In the genomic region with DNA sequence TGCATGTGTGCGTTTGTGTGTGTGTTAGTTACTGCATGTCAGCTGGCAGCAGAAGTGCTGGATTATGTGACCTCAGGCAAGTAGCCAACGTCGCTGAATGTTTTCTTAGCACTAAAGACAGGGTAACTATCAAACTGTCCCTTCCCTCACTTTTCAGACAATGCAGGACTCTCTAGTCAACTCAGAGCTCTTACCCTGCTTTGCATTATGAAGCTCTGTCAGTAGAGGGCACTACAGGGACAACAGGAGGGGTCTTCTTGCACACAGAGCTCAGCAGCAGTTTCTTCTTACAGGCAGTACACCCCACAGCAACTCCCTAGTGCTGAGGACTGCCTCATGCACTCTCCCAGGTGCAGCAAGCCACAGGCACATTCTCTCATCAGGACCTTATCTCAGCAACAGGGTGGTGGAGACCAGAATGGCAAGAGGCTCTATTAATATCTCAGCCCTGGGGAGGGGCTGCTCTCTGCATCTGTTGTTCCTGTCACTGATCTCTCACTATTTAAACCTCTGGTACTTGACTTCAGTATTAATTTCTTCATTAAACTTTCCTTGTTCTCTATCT, we compare ENCODE assay signal across 8 mouse cellular contexts. TPM values are rescaled to one million over a fixed set of nuclear protein-coding genes. Genes with fewer than 3 reads are reported as not detected.
DNase-seq lines count a peak whose midpoint lies in the region; ATAC-seq and TF ChIP-seq lines count a peak whose summit lies in the region.

No protein-coding gene starts in this region.

- no peaks in the 10 kb centered on the region for H3K4me1 ChIP-seq in limb, embryonic 13.5 days
- H3K4me1 ChIP-seq in limb, embryonic 10.5 days: no peaks in the 10 kb centered on the region
- H3K4me1 ChIP-seq in heart, embryonic 16.5 days (ENCODE audit: control insufficient read depth, insufficient read depth, low read length): peaks cover 19% of the 10 kb centered on the region
- no peaks in the 10 kb centered on the region for H3K4me1 ChIP-seq in stomach, postnatal 0 days (replicated peaks; ENCODE audit: control insufficient read depth, insufficient read depth)

- no peak overlapping the region for H3K27ac ChIP-seq in limb, embryonic 13.5 days
- H3K27ac ChIP-seq in limb, embryonic 10.5 days: no peak overlapping the region
- peak overlapping the region; percentile 85 for H3K27ac ChIP-seq in heart, embryonic 16.5 days (ENCODE audit: low read length)
- H3K27ac ChIP-seq in stomach, postnatal 0 days (replicated peaks): no peak overlapping the region

- no peak overlapping the region for H3K4me2 ChIP-seq in limb, embryonic 13.5 days (replicated peaks)
- H3K4me2 ChIP-seq in heart, embryonic 16.5 days (ENCODE audit: low read depth, low read length): no peak overlapping the region
- H3K4me2 ChIP-seq in stomach, postnatal 0 days (replicated peaks; ENCODE audit: low read depth): no peak overlapping the region

- no peaks in the 10 kb centered on the region for H3K9me3 ChIP-seq in limb, embryonic 13.5 days
- H3K9me3 ChIP-seq in limb, embryonic 10.5 days (replicated peaks): no peaks in the 10 kb centered on the region
- no peaks in the 10 kb centered on the region for H3K9me3 ChIP-seq in heart, embryonic 16.5 days (replicated peaks; ENCODE audit: control insufficient read depth, low read length)
- H3K9me3 ChIP-seq in stomach, postnatal 0 days (ENCODE audit: control insufficient read depth, low read length): no peaks in the 10 kb centered on the region

- peak; percentile 32 for DNase-seq in CD4-positive, CD25-positive, alpha-beta regulatory T cell, adult 2 months (ENCODE audit: low read depth, low spot score)
- DNase-seq in limb, embryonic 10.5 days (ENCODE audit: low spot score): no peak
- no peak for DNase-seq in stomach, postnatal 0 days (ENCODE audit: low spot score)
- no peak for DNase-seq in spleen, postnatal 4 days (ENCODE audit: low spot score in 2 of 2)
- DNase-seq in cerebellum, adult 9-10 months: no peak

- no peak overlapping the region for H3K4me3 ChIP-seq in limb, embryonic 13.5 days
- no peak overlapping the region for H3K4me3 ChIP-seq in limb, embryonic 10.5 days
- H3K4me3 ChIP-seq in heart, embryonic 16.5 days (ENCODE audit: low read length): no peak overlapping the region
- no peak overlapping the region for H3K4me3 ChIP-seq in stomach, postnatal 0 days (ENCODE audit: low read depth, low read length)

- H3K27me3 ChIP-seq in limb, embryonic 13.5 days: no peaks in the 10 kb centered on the region
- no peaks in the 10 kb centered on the region for H3K27me3 ChIP-seq in limb, embryonic 10.5 days (ENCODE audit: low read depth, poor library complexity, severe bottlenecking)
- no peaks in the 10 kb centered on the region for H3K27me3 ChIP-seq in heart, embryonic 16.5 days (ENCODE audit: control insufficient read depth, insufficient read depth, low read length)
- H3K27me3 ChIP-seq in stomach, postnatal 0 days (ENCODE audit: control insufficient read depth, insufficient read depth, low read length): no peaks in the 10 kb centered on the region

- 84% methylated on average over 3 of the region's 3 CpGs for WGBS in limb, embryonic 13.5 days
- WGBS in limb, embryonic 10.5 days: 90% methylated on average over 3 of the region's 3 CpGs
- WGBS in heart, embryonic 16.5 days: 41% methylated on average over 3 of the region's 3 CpGs
- 81% methylated on average over 3 of the region's 3 CpGs for WGBS in stomach, postnatal 0 days

- ATAC-seq in CD4-positive, CD25-positive, alpha-beta regulatory T cell, adult 4 months: no peak
- peak; percentile 61; the same call in 1 of the 2 replicates for ATAC-seq in limb, embryonic 13.5 days (ENCODE audit: low FRiP score, low read depth)
- ATAC-seq in heart, embryonic 16.5 days (replicated peaks; ENCODE audit: extremely low read depth, insufficient read depth, low FRiP score): peak; percentile 96
- ATAC-seq in stomach, postnatal 0 days (ENCODE audit: low FRiP score, low TSS enrichment): no peak

- H3K9ac ChIP-seq in limb, embryonic 13.5 days: no peak overlapping the region
- no peak overlapping the region for H3K9ac ChIP-seq in heart, embryonic 16.5 days (ENCODE audit: low read length)
- no peak overlapping the region for H3K9ac ChIP-seq in stomach, postnatal 0 days (ENCODE audit: low read length)

- peaks cover 73% of the 10 kb centered on the region for H3K36me3 ChIP-seq in limb, embryonic 13.5 days
- H3K36me3 ChIP-seq in limb, embryonic 10.5 days: peaks cover 86% of the 10 kb centered on the region
- peaks cover 36% of the 10 kb centered on the region for H3K36me3 ChIP-seq in heart, embryonic 16.5 days (ENCODE audit: control insufficient read depth, insufficient read depth)
- H3K36me3 ChIP-seq in stomach, postnatal 0 days (ENCODE audit: control insufficient read depth, insufficient read depth, low read length): peaks cover 16% of the 10 kb centered on the region; the same call in 1 of the 2 replicates

- TF ChIP-seq EP300 in stomach, postnatal 0 days (optimal IDR thresholded peaks at IDR 0.05): no peak

- TF ChIP-seq CTCF in stomach, postnatal 0 days (IDR thresholded peaks at IDR 0.05; ENCODE audit: low read depth): peak; percentile 62

RNA-seq across cellular contexts. Expression of gene Mlh1, which starts 23.8 kb away (rescaled TPM):
- polyA plus RNA-seq in CD4-positive, CD25-positive, alpha-beta regulatory T cell, adult 4 months (2017; shearing (Covaris generic)): 10 to 100 TPM; 14.8 to 22.1 TPM
- 35.8 and 40.0 TPM in 2 replicates for polyA plus RNA-seq in limb, embryonic 13.5 days (2015; fragmentation: Nextera tagmentation; extraction: Ambion mirVana)
- polyA plus RNA-seq in limb, embryonic 10.5 days (2016; fragmentation: Nextera tagmentation; extraction: Ambion mirVana): 49.8 and 50.7 TPM in 2 replicates
- 34.5 and 34.6 TPM in 2 replicates for polyA plus RNA-seq in heart, embryonic 16.5 days (2015; fragmentation: Nextera tagmentation; extraction: Ambion mirVana)
- polyA plus RNA-seq in stomach, postnatal 0 days (2015; fragmentation: Nextera tagmentation; extraction: Ambion mirVana): 16.1 and 17.9 TPM in 2 replicates

RNA-seq across cellular contexts. Expression of gene Epm2aip1, which starts 24.0 kb away (rescaled TPM):
- polyA plus RNA-seq in CD4-positive, CD25-positive, alpha-beta regulatory T cell, adult 4 months (2017; shearing (Covaris generic)): 1 to 10 TPM; 7.2 to 8.4 TPM
- 32.4 and 39.3 TPM in 2 replicates for polyA plus RNA-seq in limb, embryonic 13.5 days (2015; fragmentation: Nextera tagmentation; extraction: Ambion mirVana)
- 26.1 and 35.8 TPM in 2 replicates for polyA plus RNA-seq in limb, embryonic 10.5 days (2016; fragmentation: Nextera tagmentation; extraction: Ambion mirVana)
- polyA plus RNA-seq in heart, embryonic 16.5 days (2015; fragmentation: Nextera tagmentation; extraction: Ambion mirVana): 18.9 and 21.5 TPM in 2 replicates
- 7.7 and 8.0 TPM in 2 replicates for polyA plus RNA-seq in stomach, postnatal 0 days (2015; fragmentation: Nextera tagmentation; extraction: Ambion mirVana)

Comparison
In these comparisons a context has a peak if more than half of its experiments do, and no peak if none do; other contexts are left out.
1. ATAC-seq: peak in limb, embryonic 13.5 days (single experiment) and heart, embryonic 16.5 days (single experiment); none in CD4-positive, CD25-positive, alpha-beta regulatory T cell, adult 4 months (single experiment) and stomach, postnatal 0 days (single experiment).